Mouse (Mus musculus) CH12.LX (cell line): ENCODE data around the gene Lrrc3b. TPM values are rescaled to one million over a fixed set of nuclear protein-coding genes. Genes with fewer than 3 reads are reported as not detected.

Source experiments
- DNase-seq: peaks from one replicate; pipeline ENCODE4 v3.0.0-alpha.2; 2013; ENCODE audit errors: extremely low read depth
- H3K27ac ChIP-seq: 2 replicates; pipeline ENCODE4 v1.5.1; 2012; ENCODE audit warnings: low read depth, mild to moderate bottlenecking, control low read depth, moderate library complexity; ENCODE audit not compliant: insufficient read depth
- H3K27me3 ChIP-seq: replicated peaks from 2 replicates; pipeline ENCODE3; 2012; ENCODE audit warnings: inconsistent platforms
- H3K36me3 ChIP-seq, 2 experiments: replicated peaks in 1 of 2; 2 replicates each; pipeline versions ENCODE3 to v1.6.1; 2012; ENCODE audit warnings: inconsistent platforms in 1 of 2, low read length in 1 of 2, mild to moderate bottlenecking in 1 of 2, mixed read lengths in 1 of 2, moderate library complexity in 1 of 2; ENCODE audit not compliant: control insufficient read depth in 1 of 2, insufficient read depth in 1 of 2
- H3K4me1 ChIP-seq, 2 experiments: 2 replicates each; pipeline ENCODE4 v1.6.1; 2012; ENCODE audit warnings: inconsistent platforms in 1 of 2, moderate library complexity in 1 of 2; ENCODE audit not compliant: insufficient read depth in 2 of 2, control insufficient read depth in 1 of 2
- H3K4me2 ChIP-seq: 2 replicates; pipeline ENCODE4 v1.6.1; 2012; ENCODE audit warnings: low read depth, mild to moderate bottlenecking, control low read depth; ENCODE audit not compliant: poor library complexity, insufficient read depth, severe bottlenecking
- H3K4me3 ChIP-seq, 3 experiments: fragments of 150-350 bp in 1 of 3; sonication (generic) in 1 of 3; replicated peaks in 1 of 3; 2 replicates each; pipeline versions ENCODE3 to v1.5.1; 2011 to 2012; ENCODE audit warnings: low read depth in 2 of 3, low read length in 2 of 3, mild to moderate bottlenecking in 2 of 3, moderate library complexity in 2 of 3, control low read depth in 1 of 3, improper control_type of control experiment in 1 of 3, inconsistent platforms in 1 of 3, mixed read lengths in 1 of 3; ENCODE audit not compliant: poor library complexity in 1 of 3
- H3K79me2 ChIP-seq: replicated peaks from 2 replicates; pipeline ENCODE4 v1.6.1; 2012; ENCODE audit warnings: mild to moderate bottlenecking, moderate library complexity; ENCODE audit not compliant: control insufficient read depth, poor library complexity, insufficient read depth, severe bottlenecking; ENCODE audit errors: extremely low read depth
- H3K9ac ChIP-seq: 2 replicates; pipeline ENCODE4 v1.6.1; 2012; ENCODE audit warnings: low read depth, mild to moderate bottlenecking, control low read depth, moderate library complexity; ENCODE audit not compliant: insufficient read depth
- H3K9me3 ChIP-seq: replicated peaks from 2 replicates; pipeline ENCODE3; 2012; ENCODE audit warnings: low read length, inconsistent platforms, mixed read lengths
- BHLHE40 ChIP-seq: IDR thresholded peaks from 2 replicates; pipeline ENCODE4 v1.6.1; 2011; ENCODE audit warnings: mild to moderate bottlenecking, low read depth, low read length, improper control_type of control experiment
- CHD2 ChIP-seq: IDR thresholded peaks from 2 replicates; pipeline ENCODE4 v1.6.1; 2011; ENCODE audit warnings: low read length, improper control_type of control experiment
- E2F4 ChIP-seq: IDR thresholded peaks from 2 replicates; pipeline ENCODE4 v1.6.1; 2011; ENCODE audit warnings: low read depth, low read length, improper control_type of control experiment; ENCODE audit not compliant: insufficient replicate concordance
- EP300 ChIP-seq: IDR thresholded peaks from 2 replicates; pipeline ENCODE4 v1.6.1; 2011; ENCODE audit warnings: low read length, improper control_type of control experiment
- ETS1 ChIP-seq: conservative IDR thresholded peaks from 2 replicates; pipeline ENCODE4 v1.6.1; 2012; ENCODE audit warnings: low read depth, mild to moderate bottlenecking, inconsistent platforms, low read length, improper control_type of control experiment, moderate library complexity
- GABPA ChIP-seq: IDR thresholded peaks from 2 replicates; pipeline ENCODE4 v1.6.1; 2012; ENCODE audit warnings: low read depth, low read length, improper control_type of control experiment, inconsistent platforms; ENCODE audit not compliant: insufficient replicate concordance
- IRF4 ChIP-seq: IDR thresholded peaks from 2 replicates; pipeline ENCODE4 v1.6.1; 2014; ENCODE audit warnings: low read depth, mild to moderate bottlenecking, inconsistent platforms, low read length, improper control_type of control experiment
- JUN ChIP-seq: IDR thresholded peaks from 2 replicates; pipeline ENCODE4 v1.6.1; 2011; ENCODE audit warnings: low read depth, mild to moderate bottlenecking, low read length, improper control_type of control experiment, moderate library complexity; ENCODE audit not compliant: insufficient read depth
- KAT2A ChIP-seq: IDR thresholded peaks from 2 replicates; pipeline ENCODE4 v1.6.1; 2012; ENCODE audit warnings: low read length, improper control_type of control experiment, inconsistent platforms; ENCODE audit not compliant: insufficient replicate concordance
- MYC ChIP-seq: IDR thresholded peaks from 2 replicates; pipeline ENCODE4 v1.6.1; 2011; ENCODE audit warnings: low read depth, mild to moderate bottlenecking, improper control_type of control experiment, low read length
- PAX5 ChIP-seq: IDR thresholded peaks from 2 replicates; pipeline ENCODE4 v1.6.1; 2012; ENCODE audit warnings: low read length, inconsistent platforms, mixed read lengths
- POLR2A ChIP-seq: IDR thresholded peaks from 2 replicates; pipeline ENCODE4 v1.6.1; 2011; ENCODE audit warnings: low read depth, mild to moderate bottlenecking, improper control_type of control experiment, low read length
- RCOR1 ChIP-seq: conservative IDR thresholded peaks from 2 replicates; pipeline ENCODE4 v1.6.1; 2012; ENCODE audit warnings: low read depth, mild to moderate bottlenecking, inconsistent platforms, low read length, improper control_type of control experiment
- SIN3A ChIP-seq: IDR thresholded peaks from 2 replicates; pipeline ENCODE4 v1.6.1; 2012; ENCODE audit warnings: low read length, improper control_type of control experiment, inconsistent platforms
- TCF12 ChIP-seq: IDR thresholded peaks from 2 replicates; pipeline ENCODE4 v1.6.1; 2014; ENCODE audit warnings: low read depth, mild to moderate bottlenecking, inconsistent platforms, low read length, improper control_type of control experiment
- UBTF ChIP-seq: IDR thresholded peaks from 2 replicates; pipeline ENCODE4 v1.6.1; 2012; ENCODE audit warnings: low read depth, mild to moderate bottlenecking, inconsistent platforms, low read length, improper control_type of control experiment, moderate library complexity
- USF2 ChIP-seq: conservative IDR thresholded peaks from 2 replicates; pipeline ENCODE4 v1.6.1; 2011; ENCODE audit warnings: low read depth, low read length, improper control_type of control experiment
- ZKSCAN1 ChIP-seq: IDR thresholded peaks from 2 replicates; pipeline ENCODE4 v1.6.1; 2012; ENCODE audit warnings: low read depth, inconsistent platforms, low read length, improper control_type of control experiment, borderline replicate concordance
- ZMIZ1 ChIP-seq: IDR thresholded peaks from 2 replicates; pipeline ENCODE4 v1.6.1; 2012; ENCODE audit warnings: low read depth, mild to moderate bottlenecking, inconsistent platforms, low read length, improper control_type of control experiment
- ZNF384 ChIP-seq: IDR thresholded peaks from 2 replicates; pipeline ENCODE4 v1.6.1; 2012; ENCODE audit warnings: low read depth, low read length, improper control_type of control experiment, inconsistent platforms
- dilution Hi-C: fragments of 300-500 bp; cut with MboI; formaldehyde crosslinking; loops from 2 replicates; pipeline ENCODE4 v1.14.3; 2020; ENCODE audit warnings: low sequenced_read_pairs; ENCODE audit not compliant: extremely low pct_unique_long_range_greater_than_20kb, extremely low pct_ligation_motif_present
- in situ Hi-C: fragments of 300-500 bp; cut with MboI; formaldehyde crosslinking; loops from 3 replicates; pipeline ENCODE4 v1.14.3; 2019; ENCODE audit warnings: low sequenced_read_pairs, low pct_ligation_motif_present, low pct_unique_long_range_greater_than_20kb, mixed read lengths
- polyA plus RNA-seq: library from polyadenylated mRNA; unstranded; fragments of >175 nt; gene quantifications from 2 replicates; pipeline ENCODE4 v1.2.1, GENCODE M21; 2012; ENCODE audit warnings: low read depth; ENCODE audit not compliant: insufficient read length
- total RNA-seq, 2 experiments: library from RNA; depleted of rRNA; stranded (reverse); fragments of 300-350 nt in 1 of 2; fragments of >200 nt in 1 of 2; gene quantifications; 2 replicates each; pipeline ENCODE4 v1.2.3; 2012 to 2014

Lrrc3b gene
- total and polyA plus RNA-seq, 3 experiments = not detected

DNA sequence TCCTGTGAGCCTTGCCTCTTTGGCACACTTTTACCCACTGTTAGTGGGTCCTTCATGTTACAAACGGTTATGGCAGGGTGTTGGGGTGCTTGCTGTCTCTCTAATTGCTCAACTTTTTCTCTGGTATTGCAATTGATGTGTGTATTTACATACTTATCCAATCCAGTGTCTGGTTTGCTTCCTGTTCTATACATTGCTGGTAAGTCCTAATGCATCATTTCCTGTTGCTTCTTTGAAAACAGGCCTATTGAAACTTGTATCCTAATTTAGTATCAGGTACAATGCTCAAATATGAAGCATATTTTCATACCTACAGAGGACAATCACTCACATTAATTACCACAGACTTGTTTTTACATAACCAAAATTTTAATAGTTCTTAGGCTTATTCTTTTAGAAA is 107.4 kb downstream of the Lrrc3b start:
- dilution Hi-C loops (no loop called here), in situ Hi-C loops (no loop called here)
- H3K27ac ChIP-seq = no peak overlapping the region
- no peaks in the 10 kb centered on the region for H3K79me2 ChIP-seq
- no peak overlapping the region for H3K4me3 ChIP-seq
- TF ChIP-seq BHLHE40 (no peak), ZNF384 (no peak)
- H3K4me1 ChIP-seq = no peaks in the 10 kb centered on the region
- no peaks in the 10 kb centered on the region for H3K27me3 ChIP-seq
- no peak overlapping the region for H3K9ac ChIP-seq
- no peaks in the 10 kb centered on the region for H3K36me3 ChIP-seq
- no peaks in the 10 kb centered on the region for H3K9me3 ChIP-seq
- no peak overlapping the region for H3K4me2 ChIP-seq
- no peak for DNase-seq

DNA sequence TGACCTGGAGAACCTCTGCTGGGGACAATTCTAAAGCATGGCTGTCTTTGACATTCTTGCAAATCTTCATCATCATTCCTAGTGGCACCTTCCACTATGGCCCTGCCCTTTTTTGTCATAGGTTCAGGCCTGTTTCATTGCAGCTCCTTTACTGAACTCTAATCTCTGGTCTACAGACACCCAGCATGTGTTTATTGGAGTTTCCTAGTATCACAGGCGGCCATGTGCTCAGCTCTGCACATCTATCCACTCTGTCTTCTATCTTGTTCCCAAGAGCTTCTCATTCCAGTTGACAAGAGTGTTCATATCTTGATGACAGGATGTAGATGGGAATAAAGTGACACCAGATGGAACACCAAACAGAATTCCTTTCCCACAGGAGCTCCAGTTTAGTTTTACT is 108.6 kb downstream of the Lrrc3b start:
- Histone ChIP-seq H3K9me3 (no peaks in the 10 kb centered on the region), H3K4me3 (no peak overlapping the region), H3K9ac (no peak overlapping the region), H3K27me3 (no peaks in the 10 kb centered on the region), H3K4me1 (no peaks in the 10 kb centered on the region), H3K4me2 (no peak overlapping the region), H3K27ac (no peak overlapping the region), H3K79me2 (no peaks in the 10 kb centered on the region), H3K36me3 (no peaks in the 10 kb centered on the region)
- in situ Hi-C loops = no loop called here
- dilution Hi-C loops = no loop called here
- no peak for TF ChIP-seq POLR2A
- no peak for TF ChIP-seq IRF4
- TF ChIP-seq PAX5 = no peak
- no peak for TF ChIP-seq KAT2A
- no peak for TF ChIP-seq ZKSCAN1
- TF ChIP-seq GABPA = no peak
- no peak for TF ChIP-seq UBTF
- TF ChIP-seq ZNF384 = no peak
- no peak for TF ChIP-seq ZMIZ1
- no peak for TF ChIP-seq JUN
- TF ChIP-seq CHD2 = no peak
- TF ChIP-seq USF2 = no peak
- no peak for TF ChIP-seq MYC
- TF ChIP-seq E2F4 = no peak
- TF ChIP-seq SIN3A = no peak
- no peak for TF ChIP-seq EP300
- TF ChIP-seq TCF12 = no peak
- TF ChIP-seq ETS1 = no peak
- TF ChIP-seq RCOR1 = no peak
- DNase-seq = no peak
